Mouse (Mus musculus): ENCODE measurements around the gene Mmp25.

Gene Mmp25

DNA sequence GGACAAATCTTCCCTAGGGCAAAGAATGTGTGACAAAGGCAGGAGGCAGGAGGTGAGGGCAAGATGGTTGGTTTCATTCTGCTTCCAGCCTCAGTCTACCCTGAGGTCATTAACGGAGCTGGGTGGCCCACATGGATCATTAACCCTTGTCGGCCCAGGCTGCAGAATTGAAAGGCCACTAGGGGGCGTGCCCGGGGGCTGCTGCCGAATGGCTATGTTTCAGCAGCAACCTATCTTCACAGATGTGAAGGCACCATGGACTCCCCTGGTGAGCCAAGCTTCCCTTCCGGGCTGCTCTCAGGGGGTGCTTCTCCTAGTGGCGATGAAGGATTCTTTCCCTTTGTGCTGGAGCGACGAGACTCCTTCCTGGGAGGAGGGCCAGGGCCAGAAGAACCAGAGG is 16.4 kb upstream of the Mmp25 start:
- no peak for DNase-seq

DNA sequence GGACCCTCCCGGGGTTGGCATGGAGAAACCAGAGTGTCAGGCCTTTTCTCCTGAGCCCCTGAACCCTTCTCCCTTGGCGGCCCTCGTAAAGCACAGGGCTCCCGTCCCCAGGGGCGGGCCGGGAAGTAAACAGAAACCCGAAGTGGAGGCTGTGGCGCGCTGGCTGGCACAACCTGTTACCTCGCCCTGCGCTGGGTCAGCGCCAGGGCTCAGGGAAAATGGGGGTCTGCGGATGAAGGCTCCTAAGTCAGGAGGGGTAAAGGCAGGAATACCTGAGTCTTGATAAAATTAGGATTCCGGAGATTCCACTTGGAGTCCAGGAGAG is 15.8 kb upstream of the Mmp25 start:
- DNase-seq, result no peak

DNA sequence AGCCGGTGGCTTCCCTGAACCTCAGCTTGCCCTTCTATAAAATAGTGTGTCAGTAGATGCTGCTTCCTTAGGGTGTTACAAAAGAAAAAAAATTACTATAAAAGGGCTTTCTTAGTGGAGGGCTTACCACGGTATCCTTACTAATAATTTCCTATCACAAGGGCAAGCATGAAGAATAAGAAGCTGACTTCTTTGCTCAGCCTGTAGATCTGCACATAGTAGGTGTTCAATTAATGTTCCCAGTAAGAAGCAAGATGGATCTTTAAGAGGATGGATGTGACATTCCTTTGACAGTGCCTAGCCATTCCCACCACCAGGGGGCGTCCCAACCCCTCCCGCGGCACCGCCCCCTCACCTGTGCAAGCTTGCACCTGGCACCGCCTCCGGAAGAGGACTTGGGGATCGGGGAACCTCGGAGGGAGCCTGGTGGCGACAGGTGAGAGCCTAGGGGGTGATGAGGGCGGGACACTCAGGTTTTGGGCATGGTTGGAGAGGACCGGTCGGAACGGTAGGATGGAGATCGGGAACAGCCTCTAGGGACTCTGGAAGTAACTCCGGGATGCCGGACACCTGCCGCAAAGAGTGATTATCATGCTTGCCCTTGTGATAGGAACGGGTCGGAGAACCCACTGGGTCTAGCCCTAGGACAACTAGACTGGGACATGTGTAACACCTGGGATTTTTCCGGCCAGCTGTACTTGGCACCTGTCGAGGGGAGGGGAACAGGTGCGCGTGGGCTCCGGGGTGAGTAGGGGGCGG is 15.2 kb upstream of the Mmp25 start, which contains the start of gene Bicdl2:
Gene Bicdl2 (plus strand): TSS at position 390 of the 759 bp plus-strand sequence.
- DNase-seq, result no peak

DNA sequence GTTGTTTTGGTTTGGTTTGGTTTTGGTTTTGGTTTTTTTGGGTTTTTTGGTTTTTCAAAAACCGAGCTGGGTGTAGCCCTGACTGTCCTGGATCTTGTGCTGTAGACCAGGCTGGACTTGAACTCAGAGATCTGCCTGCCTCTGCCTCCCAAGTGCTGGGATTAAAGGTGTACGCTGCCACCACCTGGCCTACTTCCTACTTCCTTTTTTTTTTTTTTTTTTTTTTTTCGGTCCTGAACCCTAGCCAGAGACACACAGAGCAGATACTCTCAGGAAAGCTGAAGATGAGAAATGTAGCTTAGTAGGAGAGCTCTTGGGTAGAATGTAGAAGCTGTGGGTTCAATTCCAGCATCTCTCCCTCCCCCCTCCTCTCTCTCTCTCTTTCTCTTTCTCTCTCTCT is 13.4 kb upstream of the Mmp25 start:
- no peak for DNase-seq

DNA sequence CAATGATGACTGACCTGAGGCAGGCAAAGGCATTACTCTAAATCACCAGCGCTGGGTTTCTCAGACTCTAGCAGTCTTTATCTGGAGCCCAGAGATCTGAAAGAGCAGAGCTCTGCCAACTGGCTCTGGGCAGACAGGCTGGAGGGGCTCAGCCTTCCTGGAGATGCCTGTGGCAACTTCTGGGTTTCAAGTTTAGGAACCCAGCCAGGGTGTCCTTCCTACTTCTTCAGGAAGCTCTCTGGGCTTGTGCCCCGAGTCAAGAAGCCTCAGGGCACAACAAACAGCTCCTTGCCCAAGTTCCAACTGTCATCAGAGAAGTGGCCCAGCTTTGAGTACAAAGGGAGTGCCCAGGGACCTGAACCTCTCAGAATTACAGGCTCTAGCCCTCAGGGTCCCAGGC is 9.3 kb upstream of the Mmp25 start:
- DNase-seq, result no peak

DNA sequence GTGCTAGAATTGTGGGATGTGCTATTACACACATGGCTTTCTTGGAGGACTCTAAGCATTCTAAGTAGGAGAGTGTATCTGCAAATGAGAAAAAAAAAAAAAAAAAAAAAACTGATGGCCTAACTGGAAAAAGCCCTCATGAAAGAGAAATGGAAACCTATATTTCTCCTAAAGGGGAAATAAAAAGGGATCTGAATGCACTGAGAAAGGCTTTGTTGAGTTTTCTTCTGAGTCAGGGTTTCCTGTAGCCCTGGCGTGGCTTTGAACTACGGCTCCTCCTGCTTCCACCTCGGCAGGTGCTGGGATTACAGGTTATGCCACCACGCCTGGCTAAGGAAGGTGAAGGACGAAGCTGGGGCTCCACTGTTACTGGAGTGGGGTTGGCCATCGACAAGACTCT is 8.9 kb upstream of the Mmp25 start:
- no peak for DNase-seq

DNA sequence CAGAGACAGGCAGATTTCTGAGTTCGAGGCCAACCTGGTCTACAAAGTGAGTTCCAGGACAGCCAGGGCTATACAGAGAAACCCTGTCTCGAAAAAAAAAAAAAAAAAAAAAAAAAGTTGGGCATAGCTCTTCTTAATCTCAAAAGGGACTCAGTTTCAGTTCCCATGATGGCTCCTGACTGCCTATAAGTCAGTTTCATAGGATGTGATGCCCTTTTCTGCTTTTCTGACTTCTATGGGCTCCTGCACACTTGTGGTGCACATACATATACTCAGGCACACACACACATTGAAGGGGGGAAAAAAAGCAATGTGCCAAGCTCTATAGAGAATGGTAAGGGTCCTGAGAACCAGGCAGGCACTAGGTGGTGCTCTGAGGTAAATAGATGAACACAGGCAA is 8.2 kb upstream of the Mmp25 start:
- DNase-seq, result no peak

DNA sequence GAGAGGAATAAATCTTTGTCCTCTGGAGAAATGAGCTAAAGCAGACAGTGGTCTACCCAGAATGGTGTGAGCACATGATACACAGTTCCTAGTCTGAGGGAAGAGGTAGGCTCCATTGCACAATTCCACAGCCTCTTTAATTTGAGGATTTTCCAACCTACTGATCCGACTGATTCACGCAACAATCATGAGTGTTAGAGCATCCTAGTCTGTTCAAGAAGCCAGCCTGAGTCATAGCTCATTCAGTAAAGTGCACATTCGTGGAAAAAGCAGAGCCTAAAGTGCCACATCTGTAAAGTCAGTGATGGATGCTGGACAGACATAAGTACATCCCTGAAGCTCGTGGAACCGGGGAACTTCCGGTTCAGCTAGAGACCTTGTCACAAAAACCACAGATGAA is 6.3 kb upstream of the Mmp25 start:
- DNase-seq, result no peak

DNA sequence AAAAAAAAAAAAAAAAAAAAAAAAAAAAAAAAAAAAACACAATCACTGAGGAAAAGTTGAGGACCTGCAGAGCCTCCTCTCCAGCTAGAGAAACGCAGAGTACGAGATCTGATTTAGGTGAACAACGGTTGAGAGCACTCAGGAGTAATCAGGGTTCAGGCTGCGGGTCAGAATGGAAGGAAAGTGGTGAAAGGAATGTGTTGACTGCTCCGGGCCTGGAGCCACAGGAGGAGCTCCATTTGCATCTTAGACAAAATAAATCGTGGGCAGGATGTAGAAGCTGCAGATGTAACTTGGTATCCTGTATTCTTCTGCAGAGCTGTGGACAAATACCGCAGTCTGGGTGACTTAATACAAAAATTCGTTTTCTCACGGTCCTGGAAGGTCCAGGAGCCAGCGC is 817 bp upstream of the Mmp25 start:
- DNase-seq, result no peak

DNA sequence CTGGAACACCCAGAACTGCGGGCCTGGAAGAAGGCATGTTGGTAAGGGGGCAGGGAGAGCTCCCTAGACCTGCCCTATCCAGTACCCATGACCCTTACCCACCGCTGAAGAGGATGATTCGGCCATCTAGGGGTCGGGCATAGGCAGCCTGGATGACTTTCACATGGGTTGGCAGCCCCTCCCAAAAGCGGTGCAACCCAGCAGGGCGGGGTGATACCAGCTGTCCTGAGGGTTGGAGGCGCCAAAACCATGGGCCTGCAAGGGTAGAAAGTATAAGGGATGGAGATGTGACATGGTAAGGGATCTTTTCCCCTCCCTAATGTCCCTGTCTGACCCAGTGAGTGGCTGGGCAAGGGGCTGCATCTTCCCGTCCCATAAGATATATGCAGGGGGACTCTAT is 13.8 kb downstream of the Mmp25 start:
- no peak for DNase-seq

DNA sequence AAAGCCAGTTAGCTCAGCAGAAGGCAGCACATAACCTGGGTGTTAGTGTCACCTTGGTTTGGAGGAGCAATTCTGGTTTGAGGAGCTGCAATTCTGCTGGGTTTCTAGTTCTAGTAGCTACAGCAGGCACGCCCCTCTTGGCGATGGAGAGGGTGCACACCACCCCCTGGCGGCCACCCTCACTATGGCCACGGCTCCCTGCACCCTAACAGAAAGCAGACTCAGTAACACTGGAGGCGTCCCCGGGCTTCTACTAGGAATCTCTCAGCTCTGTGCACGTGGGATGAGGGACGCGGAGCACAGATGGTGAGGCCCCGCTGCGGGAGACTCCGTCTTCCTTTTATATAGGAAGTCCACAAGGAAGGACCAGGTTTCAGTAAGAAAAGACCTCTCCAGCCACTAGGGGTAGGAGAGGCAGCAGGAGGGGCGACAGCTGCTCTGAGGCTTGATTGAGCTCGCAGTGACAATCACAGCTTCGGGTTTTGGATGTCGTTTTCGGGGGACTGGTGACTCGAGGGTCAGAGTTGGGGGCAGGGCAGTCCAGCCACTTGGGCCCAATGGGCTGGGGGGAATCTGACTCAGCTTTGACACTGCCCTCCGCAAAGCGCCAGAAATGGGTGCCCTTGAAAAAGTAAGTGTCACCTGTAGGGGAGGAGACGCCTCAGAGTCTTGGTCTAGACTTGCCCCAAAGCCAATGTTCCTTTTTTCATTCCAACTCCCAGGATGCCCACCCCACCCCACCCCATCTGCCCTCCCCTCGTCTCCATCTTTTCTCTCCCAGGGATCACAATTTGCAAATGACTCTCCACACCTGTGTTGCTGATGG is 14.7 kb downstream of the Mmp25 start:
- peak; percentile 78 for DNase-seq

DNA sequence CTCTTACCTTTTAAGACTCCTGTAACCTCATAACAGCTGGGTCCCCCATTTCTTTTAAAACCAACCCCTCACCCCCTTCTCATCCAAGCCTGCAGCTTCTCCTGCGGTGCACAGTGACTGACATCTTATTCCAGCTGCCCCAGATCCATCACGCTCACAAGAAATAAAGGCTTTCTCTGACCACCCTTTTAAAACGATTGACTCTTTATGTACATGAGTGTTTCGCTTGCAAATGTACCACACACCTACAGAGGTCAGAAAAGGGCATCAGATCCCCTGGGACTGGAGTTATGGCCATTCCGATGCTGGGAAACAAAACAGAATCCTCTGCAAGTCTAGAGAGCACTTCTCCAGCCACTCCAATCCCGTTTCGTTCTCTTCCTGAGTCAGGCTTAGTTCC is 17.3 kb downstream of the Mmp25 start:
- no peak for DNase-seq

DNA sequence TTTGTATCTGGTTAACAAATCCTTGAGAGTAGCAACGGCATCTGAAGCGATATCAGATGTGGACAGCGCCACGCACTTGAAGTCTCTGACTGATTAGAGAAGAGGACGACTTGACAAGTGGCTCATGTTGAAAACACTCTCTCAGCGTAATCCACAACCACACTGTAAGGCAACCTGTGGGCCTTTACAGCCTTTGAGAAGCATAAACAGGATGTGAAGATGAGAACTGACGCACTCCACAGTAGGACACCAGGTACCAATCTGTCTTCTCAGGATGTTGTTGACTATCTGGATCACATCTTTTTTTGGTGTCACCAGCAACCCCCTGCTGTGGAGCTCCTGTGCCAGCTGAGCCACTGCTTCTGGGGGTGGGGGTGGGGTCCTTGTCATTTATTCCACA is 24.7 kb downstream of the Mmp25 start:
- DNase-seq, result no peak

DNA sequence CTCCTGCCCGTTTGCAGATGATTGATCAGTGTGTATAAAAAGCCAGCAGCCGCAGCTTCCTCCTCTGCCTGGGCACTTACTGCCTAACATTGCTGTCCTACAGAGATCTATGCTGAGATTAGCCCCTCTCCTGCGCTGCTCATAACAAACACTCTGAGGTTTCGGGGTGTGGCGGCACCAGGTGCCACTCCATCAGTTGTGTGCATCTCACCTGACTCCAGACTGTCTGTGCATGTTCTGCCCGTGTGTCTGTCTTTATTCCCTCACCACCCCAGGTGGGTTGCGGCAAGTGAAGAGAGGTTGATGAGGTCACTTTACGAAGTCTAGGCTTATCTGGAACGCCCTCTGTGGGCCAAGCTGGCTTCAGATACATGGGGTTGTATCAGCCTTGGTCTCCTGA is 28.0 kb downstream of the Mmp25 start:
- DNase-seq, result no peak

DNA sequence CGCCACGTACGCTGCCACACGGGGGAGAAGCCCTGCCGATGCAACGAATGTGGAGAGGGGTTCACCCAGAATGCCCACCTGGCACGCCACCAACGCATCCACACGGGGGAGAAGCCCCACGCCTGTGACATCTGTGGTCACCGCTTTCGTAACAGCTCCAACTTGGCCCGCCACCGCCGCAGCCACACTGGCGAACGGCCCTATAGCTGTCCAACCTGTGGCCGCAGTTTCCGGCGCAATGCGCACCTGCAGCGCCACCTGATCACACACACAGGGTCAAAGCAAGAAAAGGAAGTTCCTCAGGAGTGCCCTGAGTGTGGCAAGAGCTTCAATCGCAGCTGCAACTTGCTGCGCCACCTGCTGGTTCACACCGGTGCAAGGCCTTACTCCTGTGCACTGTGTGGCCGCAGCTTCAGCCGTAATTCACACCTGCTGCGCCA is 34.7 kb downstream of the Mmp25 start:
- DNase-seq, result no peak

DNA sequence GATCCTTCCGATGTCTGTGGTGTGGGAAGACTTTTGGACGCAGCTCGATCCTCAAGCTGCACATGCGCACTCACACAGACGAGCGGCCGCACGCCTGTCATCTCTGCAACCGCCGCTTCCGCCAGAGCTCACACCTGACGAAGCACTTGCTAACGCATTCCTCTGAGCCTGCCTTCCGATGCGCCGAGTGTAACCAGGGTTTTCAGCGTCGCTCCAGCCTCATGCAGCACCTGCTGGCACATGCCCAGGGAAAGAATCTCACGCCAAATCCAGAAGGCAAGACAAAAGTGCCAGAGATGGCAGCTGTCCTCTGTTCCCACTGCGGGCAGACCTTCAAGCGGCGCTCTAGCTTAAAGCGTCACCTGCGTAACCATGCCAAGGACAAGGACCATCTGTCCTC is 35.5 kb downstream of the Mmp25 start:
- DNase-seq, result peak; percentile 18

DNA sequence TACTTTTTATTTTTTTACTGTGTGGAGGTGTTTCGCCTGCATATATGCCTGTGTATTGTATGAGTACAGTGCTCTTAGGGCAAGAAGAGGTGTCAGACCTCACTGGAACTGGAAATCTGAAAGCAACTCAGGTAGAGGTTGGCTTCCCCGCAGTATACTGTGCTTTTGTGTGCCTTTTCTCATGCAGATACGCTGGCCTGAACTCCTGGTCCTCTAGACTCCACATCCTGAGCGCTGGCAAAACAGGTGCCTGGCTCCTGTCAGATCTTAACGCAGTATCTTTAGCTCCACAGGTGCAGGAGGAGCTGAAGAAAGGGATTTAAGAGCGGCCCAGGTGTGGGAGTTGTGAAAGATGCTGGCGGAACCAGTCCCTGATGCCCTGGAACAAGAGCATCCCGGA is 39.9 kb downstream of the Mmp25 start:
- no peak for DNase-seq

DNA sequence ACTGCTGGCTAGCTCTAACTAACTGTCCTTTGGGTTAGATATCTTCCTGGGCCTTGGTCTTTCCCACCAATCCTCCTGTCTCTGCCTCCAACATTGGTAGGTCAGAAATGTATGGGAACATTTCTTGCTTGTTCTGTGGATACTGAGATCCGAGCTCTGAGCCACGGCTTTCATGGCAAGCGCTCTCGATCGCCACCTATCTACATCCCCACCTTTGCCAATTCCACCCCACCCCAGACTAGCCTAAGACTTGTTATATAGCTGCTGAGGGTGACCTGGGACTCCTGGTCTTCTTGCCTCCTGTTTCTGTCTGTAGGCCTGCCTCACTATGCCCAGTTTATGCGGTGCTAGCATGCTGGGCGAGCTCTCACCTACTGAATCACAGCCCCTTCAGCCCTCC is 40.7 kb downstream of the Mmp25 start:
- no peak for DNase-seq

DNA sequence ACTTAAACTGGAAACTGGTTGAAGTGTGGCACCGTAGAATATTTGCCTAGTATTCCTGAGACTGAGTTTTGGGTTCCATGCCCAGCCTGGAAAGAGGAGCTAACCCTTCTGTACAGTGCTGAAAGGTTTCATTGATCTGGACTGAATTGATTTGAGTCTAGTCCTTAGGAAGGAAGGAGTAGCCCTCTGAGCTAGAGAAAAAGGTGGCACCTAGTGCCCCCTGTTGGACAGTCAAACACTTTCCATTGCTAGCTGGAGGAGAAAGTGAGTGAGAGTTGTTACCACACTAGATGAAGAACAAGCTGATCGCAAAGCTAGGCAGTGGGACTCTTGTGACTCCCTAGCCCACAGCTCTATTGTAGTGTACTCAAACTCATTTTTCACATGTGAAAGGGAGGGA is 41.5 kb downstream of the Mmp25 start:
- no peak for DNase-seq

DNA sequence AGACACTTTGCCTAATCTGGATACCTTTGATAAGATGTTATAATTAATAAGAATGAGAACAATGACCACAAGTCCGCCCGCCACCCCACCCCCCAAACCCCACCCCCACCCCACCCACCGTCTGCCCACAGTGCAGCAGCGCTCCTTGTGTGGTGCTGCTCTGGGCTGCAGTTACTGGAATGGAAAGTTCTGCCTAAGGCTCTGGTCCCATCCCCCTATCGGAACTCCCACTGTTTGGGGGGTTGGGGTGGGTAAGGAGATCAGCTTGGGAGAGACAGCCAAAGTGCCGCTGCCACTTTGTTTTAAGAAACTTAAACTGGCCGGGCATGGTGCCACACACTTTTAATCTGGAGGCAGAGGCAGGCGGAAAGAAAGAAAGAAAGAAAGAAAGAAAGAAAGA is 42.0 kb downstream of the Mmp25 start:
- DNase-seq, result no peak

DNA sequence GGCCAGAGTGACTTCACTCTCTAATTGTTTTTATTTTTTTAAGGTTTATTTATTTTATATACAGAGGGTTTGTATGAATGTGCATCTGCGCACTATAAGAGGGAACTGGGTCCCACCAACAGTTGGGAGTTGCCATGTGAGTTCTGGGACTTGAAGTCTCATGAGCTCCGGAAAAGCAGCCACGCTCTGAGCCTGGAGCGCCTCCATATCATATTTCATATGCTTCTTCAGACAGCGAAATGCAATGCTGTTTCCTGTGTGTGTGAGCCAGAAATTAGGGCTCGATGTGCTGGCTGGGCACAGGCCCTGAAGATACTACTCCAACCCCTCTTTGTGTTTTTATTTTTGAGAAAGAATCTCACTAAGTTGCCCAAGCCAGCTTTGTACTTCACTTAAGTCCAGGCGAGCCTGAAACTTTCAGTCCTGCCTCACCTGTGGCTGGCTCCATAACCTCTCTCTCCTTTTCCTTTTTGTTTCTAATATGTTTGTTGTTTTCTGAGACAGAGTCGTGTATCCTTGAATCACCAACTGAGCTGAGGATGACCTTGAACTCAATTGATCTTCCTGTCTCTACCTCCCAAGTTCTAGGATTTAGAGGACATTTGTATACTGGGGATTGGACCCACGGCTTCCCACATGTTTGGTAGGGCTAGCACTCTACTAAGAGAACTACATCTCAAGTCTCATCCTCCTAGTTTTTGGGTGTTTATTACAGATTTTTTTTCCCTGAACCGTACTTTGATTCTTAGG is 43.1 kb downstream of the Mmp25 start:
- no peak for DNase-seq

DNA sequence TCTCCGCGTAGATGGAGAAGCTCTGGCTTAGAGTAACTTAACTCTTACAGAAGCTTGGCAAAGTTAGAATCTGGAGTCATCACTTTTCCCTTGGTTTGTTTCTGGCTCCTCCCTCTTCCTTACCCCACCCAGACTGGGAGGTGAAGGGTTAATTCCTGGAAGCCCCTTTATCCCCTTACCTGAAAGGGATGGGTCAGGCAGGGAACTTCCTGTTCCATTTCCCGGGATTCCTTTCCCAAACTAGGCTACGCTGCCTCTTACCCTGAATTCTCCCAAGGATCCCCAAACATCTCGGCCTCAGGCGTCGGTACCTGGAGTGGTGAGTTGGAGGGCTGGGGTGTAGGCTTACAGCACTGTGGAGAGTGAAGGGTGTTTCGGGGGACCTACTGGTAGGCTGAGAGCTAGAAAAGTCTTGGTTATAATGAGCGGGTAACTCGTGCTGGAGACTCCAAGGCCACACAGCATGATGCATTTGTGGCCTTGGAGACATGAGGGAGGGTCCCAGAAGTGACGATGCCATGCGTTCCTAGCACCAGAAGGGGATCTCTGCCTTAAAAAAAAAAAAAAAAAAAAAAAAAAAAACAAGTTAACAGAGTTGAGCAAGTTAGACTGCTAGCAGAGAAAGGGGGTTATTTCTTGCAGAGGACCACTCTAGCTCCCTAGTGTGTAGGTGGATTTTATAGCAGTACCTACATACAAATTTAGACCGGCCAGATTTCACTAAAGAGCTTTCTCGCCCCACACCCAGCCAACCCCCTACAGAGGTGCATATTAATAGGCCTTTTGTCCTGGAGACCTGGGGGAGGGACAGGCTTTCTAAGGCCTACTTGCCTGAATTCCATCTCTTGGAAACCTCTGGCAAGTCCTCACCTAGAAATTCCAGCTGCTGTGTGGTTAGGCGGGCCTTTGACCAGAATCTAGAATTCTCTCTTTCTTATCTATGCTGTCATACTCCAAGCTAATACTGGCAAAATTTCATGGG is 44.1 kb downstream of the Mmp25 start, which contains the start of gene Zscan10:
Gene Zscan10 (plus strand): TSS at position 216 of the 982 bp plus-strand sequence.
- DNase-seq, result no peak

Measured in layer of hippocampus, adult 9-11 months (tissue).